Mouse (Mus musculus) liver, embryonic 16.5 days (tissue): ENCODE data around the gene Tmem97. TPM values are rescaled to one million over a fixed set of nuclear protein-coding genes. Genes with fewer than 3 reads are reported as not detected.

Source experiments
- ATAC-seq: fragments of 200-750 bp; cut with Nextera tagmentation; 2 replicates; pipeline ENCODE4 v1.8.0; 2017; ENCODE audit warnings: low read depth, mild to moderate bottlenecking, moderate number of reproducible peaks, moderate library complexity
- H3K27ac ChIP-seq: fragments of 300-500 bp; sonication (generic); 2 replicates; pipeline ENCODE4 v1.5.1; 2014; ENCODE audit warnings: mild to moderate bottlenecking, low read length
- H3K27me3 ChIP-seq: fragments of 300-500 bp; sonication (generic); 2 replicates; pipeline ENCODE4 v1.6.1; 2014; ENCODE audit warnings: low read depth, low read length, mixed read lengths; ENCODE audit not compliant: control insufficient read depth, insufficient read depth
- H3K36me3 ChIP-seq: fragments of 300-500 bp; sonication (generic); 2 replicates; pipeline ENCODE4 v1.6.1; 2014; ENCODE audit warnings: mild to moderate bottlenecking; ENCODE audit not compliant: control insufficient read depth, insufficient read depth
- H3K4me1 ChIP-seq: fragments of 300-500 bp; sonication (generic); 2 replicates; pipeline ENCODE4 v1.6.1; 2014; ENCODE audit warnings: low read depth, low read length, mixed read lengths; ENCODE audit not compliant: control insufficient read depth
- H3K4me2 ChIP-seq: fragments of 300-500 bp; sonication (generic); 2 replicates; pipeline ENCODE4 v1.6.1; 2014; ENCODE audit warnings: low read depth, low read length, mixed read lengths
- H3K4me3 ChIP-seq: fragments of 300-500 bp; sonication (generic); 2 replicates; pipeline ENCODE4 v1.5.1; 2014; ENCODE audit warnings: low read depth, mild to moderate bottlenecking, low read length
- H3K9ac ChIP-seq: fragments of 300-500 bp; sonication (generic); 2 replicates; pipeline ENCODE4 v1.6.1; 2014; ENCODE audit warnings: low read depth, low read length
- H3K9me3 ChIP-seq: fragments of 300-500 bp; sonication (generic); replicated peaks from 2 replicates; pipeline ENCODE4 v1.6.1; 2016; ENCODE audit warnings: low read length; ENCODE audit not compliant: control insufficient read depth
- WGBS: fragments of 180-500 bp; shearing (Covaris S2); extraction: QIAGEN DNeasy Blood & Tissue Kit; methylation state at CpG from one replicate; pipeline ENCODE4 v1.1.7; 2014; ENCODE audit not compliant: insufficient replicate concordance; 5-methylcytosine and 5-hydroxymethylcytosine counted together
- polyA plus RNA-seq: library from polyadenylated mRNA; unstranded; fragments of >200 nt; fragmentation: Nextera tagmentation; extraction: Ambion mirVana; gene quantifications from 2 replicates; pipeline ENCODE4 v1.2.1, GENCODE M21; 2015

Tmem97 gene
- polyA plus RNA-seq, 1 experiment from 2014 or later: 110 TPM

GRCm38 (mm10) chr11:78497544-78498522 lies 52.7 kb downstream of the Tmem97 start, which contains the start of gene Sarm1:
Gene Sarm1 (minus strand): TSS chr11:78497754.
- H3K36me3 ChIP-seq: no peaks in the 10 kb centered on the region
- H3K9ac ChIP-seq: no peak within 1 kb of the TSS; the same call in 1 of the 2 replicates
- peak within 1 kb of the TSS; percentile 53 for H3K4me3 ChIP-seq
- H3K27me3 ChIP-seq: peaks cover 49% of the 10 kb centered on the region
- peak within 1 kb of the TSS; percentile 77 for H3K27ac ChIP-seq
- WGBS: 2% methylated on average over 36 of the region's 36 CpGs
- peak; percentile 78 for ATAC-seq
- H3K4me1 ChIP-seq: peaks cover 13% of the 10 kb centered on the region
- no peaks in the 10 kb centered on the region for H3K9me3 ChIP-seq
- H3K4me2 ChIP-seq: peak within 1 kb of the TSS; percentile 57

GRCm38 (mm10) chr11:78497071-78497541 lies 53.5 kb downstream of the Tmem97 start:
- Histone ChIP-seq H3K27me3 (peaks cover 49% of the 10 kb centered on the region), H3K4me1 (peaks cover 13% of the 10 kb centered on the region), H3K9ac (no peak overlapping the region), H3K27ac (no peak overlapping the region), H3K4me3 (peak overlapping the region; percentile 53), H3K4me2 (peak overlapping the region; percentile 57), H3K36me3 (no peaks in the 10 kb centered on the region), H3K9me3 (no peaks in the 10 kb centered on the region)
- WGBS: 3% methylated on average over 44 of the region's 44 CpGs
- ATAC-seq: no peak

GRCm38 (mm10) chr11:78495904-78496303 lies 54.7 kb downstream of the Tmem97 start:
- no peak for ATAC-seq
- Histone ChIP-seq H3K27ac (no peak overlapping the region), H3K9ac (no peak overlapping the region), H3K9me3 (no peaks in the 10 kb centered on the region), H3K4me2 (no peak overlapping the region), H3K36me3 (no peaks in the 10 kb centered on the region), H3K27me3 (peaks cover 57% of the 10 kb centered on the region), H3K4me3 (no peak overlapping the region), H3K4me1 (peaks cover 13% of the 10 kb centered on the region)
- WGBS: 5% methylated on average over 6 of the region's 6 CpGs

Other genes starting within 250 kb of the Tmem97 start
- gene Spag5, start 249.2 kb downstream of the Tmem97 start, polyA plus RNA-seq: 33.0 and 33.7 TPM in 2 replicates
- gene Aldoc, start 227.8 kb downstream of the Tmem97 start, polyA plus RNA-seq: 15.0 and 19.6 TPM in 2 replicates
- gene Pigs, start 222.4 kb downstream of the Tmem97 start, polyA plus RNA-seq: 31.2 and 36.0 TPM in 2 replicates
- 22.7 and 24.1 TPM in 2 replicates for gene Unc119, start 207.3 kb downstream of the Tmem97 start, polyA plus RNA-seq
- gene Foxn1, start 164.2 kb downstream of the Tmem97 start, polyA plus RNA-seq: not detected in 2 replicates
- 0.04 and 0.07 TPM in 2 replicates for gene Slc13a2, start 128.6 kb downstream of the Tmem97 start, polyA plus RNA-seq
- gene Slc46a1, start 85.1 kb downstream of the Tmem97 start, polyA plus RNA-seq: 7.3 and 8.7 TPM in 2 replicates
- gene Sarm1, start 53.0 kb downstream of the Tmem97 start, polyA plus RNA-seq: 0.12 and 0.14 TPM in 2 replicates
- 977 and 1,120 TPM in 2 replicates for gene Vtn, start 51.7 kb downstream of the Tmem97 start, polyA plus RNA-seq
- 0.25 and 0.26 TPM in 2 replicates for gene Sebox, start 47.3 kb downstream of the Tmem97 start, polyA plus RNA-seq
- 17.0 and 17.2 TPM in 2 replicates for gene Tmem199, start 38.6 kb downstream of the Tmem97 start, polyA plus RNA-seq
- 62.5 and 63.6 TPM in 2 replicates for gene Poldip2, start 38.6 kb downstream of the Tmem97 start, polyA plus RNA-seq
- 15.1 and 16.9 TPM in 2 replicates for gene Tnfaip1, start 14.4 kb downstream of the Tmem97 start, polyA plus RNA-seq
- 61.2 and 61.4 TPM in 2 replicates for gene Ift20, start 14.4 kb downstream of the Tmem97 start, polyA plus RNA-seq
- 3.2 TPM in 2 replicates for gene Nlk, start 146.6 kb upstream of the Tmem97 start, polyA plus RNA-seq
- 13.1 and 15.1 TPM in 2 replicates for gene Ccnq, start 201.0 kb upstream of the Tmem97 start, polyA plus RNA-seq